Mouse (Mus musculus) mature B cell (primary cell): Measurements from ENCODE around the gene Mrpl22.
"Not testable (repeated sequence)": the region's sequence is repeated elsewhere in the genome, so short reads cannot be mapped to it uniquely, and the experiment has no call there.

ENCODE experiments used
- in situ Hi-C: fragments of 300-500 bp; cut with MboI; formaldehyde crosslinking; loops from 2 replicates; pipeline ENCODE4 v1.14.3; 2019

The Mrpl22 gene

GRCm38 (mm10) chr11:58180756-58181155 lies 9.3 kb downstream of the Mrpl22 start:
- in situ Hi-C loops: loop anchor here (5.0 kb wide), 1 partner anchor 52 kb away; no protein-coding TSS in a partner anchor

- in situ Hi-C loops: loop anchor here (5.0 kb wide), 1 partner anchor 49 kb away; no protein-coding TSS in a partner anchor
These were observed 12.1 kb downstream of the Mrpl22 start for GRCm38 (mm10) chr11:58183579-58183978.

GRCm38 (mm10) chr11:58189675-58190074 lies 18.2 kb downstream of the Mrpl22 start:
- in situ Hi-C loops: no loop called here

GRCm38 (mm10) chr11:58193326-58193725 lies 21.9 kb downstream of the Mrpl22 start:
- in situ Hi-C loops: no loop called here

GRCm38 (mm10) chr11:58193860-58194520 lies 22.5 kb downstream of the Mrpl22 start:
- in situ Hi-C loops: no loop called here

- in situ Hi-C loops: no loop called here
These were observed 27.2 kb downstream of the Mrpl22 start for GRCm38 (mm10) chr11:58198663-58199062.

- in situ Hi-C loops: not testable (repeated sequence)
These were observed 28.0 kb downstream of the Mrpl22 start, which contains the start of the genes Igtp and Irgm2 for GRCm38 (mm10) chr11:58199229-58200037. Gene Igtp (plus strand): TSS chr11:58199556. Gene Irgm2 (plus strand): TSS chr11:58199618.

GRCm38 (mm10) chr11:58200226-58200625 lies 28.8 kb downstream of the Mrpl22 start:
- in situ Hi-C loops: no loop called here

GRCm38 (mm10) chr11:58201052-58201451 lies 29.6 kb downstream of the Mrpl22 start:
- in situ Hi-C loops: no loop called here

- in situ Hi-C loops: no loop called here
These were observed 38.9 kb downstream of the Mrpl22 start for GRCm38 (mm10) chr11:58210321-58210886.

GRCm38 (mm10) chr11:58211062-58211681 lies 39.7 kb downstream of the Mrpl22 start:
- in situ Hi-C loops: no loop called here

GRCm38 (mm10) chr11:58211682-58212067 lies 40.2 kb downstream of the Mrpl22 start:
- in situ Hi-C loops: no loop called here

- in situ Hi-C loops: no loop called here
These were observed 42.3 kb downstream of the Mrpl22 start for GRCm38 (mm10) chr11:58213673-58214342.

GRCm38 (mm10) chr11:58214391-58215048 lies 43.1 kb downstream of the Mrpl22 start:
- in situ Hi-C loops: no loop called here

GRCm38 (mm10) chr11:58215049-58215430 lies 43.6 kb downstream of the Mrpl22 start:
- in situ Hi-C loops: not testable (repeated sequence)

- in situ Hi-C loops: no loop called here
These were observed 44.4 kb downstream of the Mrpl22 start for GRCm38 (mm10) chr11:58215814-58216213.

- in situ Hi-C loops: no loop called here
These were observed 45.4 kb downstream of the Mrpl22 start for GRCm38 (mm10) chr11:58216823-58217222.

- in situ Hi-C loops: no loop called here
These were observed 52.3 kb downstream of the Mrpl22 start for GRCm38 (mm10) chr11:58223751-58224150.

- in situ Hi-C loops: no loop called here
These were observed 52.9 kb downstream of the Mrpl22 start for GRCm38 (mm10) chr11:58224313-58224712.

- in situ Hi-C loops: not testable (repeated sequence)
These were observed 53.4 kb downstream of the Mrpl22 start for GRCm38 (mm10) chr11:58224872-58225271.

GRCm38 (mm10) chr11:58225655-58226054 lies 54.2 kb downstream of the Mrpl22 start:
- in situ Hi-C loops: no loop called here
